Mouse (Mus musculus) heart, postnatal 14 days (tissue): Measurements from ENCODE around the gene Hgf. TPM values are rescaled to one million over a fixed set of nuclear protein-coding genes. Genes with fewer than 3 reads are reported as not detected.

Experiments
- DNase-seq, 2 experiments: peaks; one replicate each; pipeline ENCODE4 v3.0.0; 2021 to 2022
- intact Hi-C: fragments of 180-260 bp; cut with DNase I; formaldehyde crosslinking; loops from one replicate; pipeline ENCODE4 v1.15.1; 2025
- long read RNA-seq, 2 experiments: library from polyadenylated mRNA; stranded (forward); transcript quantifications; one replicate each; pipeline ENCODE4 v2.0.0; 2021
- total RNA-seq, 2 experiments: library from RNA; stranded (reverse); gene quantifications; 2 replicates each; pipeline ENCODE4 v1.2.3; 2021

Hgf gene
- under 1 TPM; 0.61 to 0.84 TPM for total RNA-seq
- long read RNA-seq, experiment 1, result 0 reads
- long read RNA-seq, experiment 2, result 0 reads

GRCm38 (mm10) chr5:16553304-16554047, at the start of gene Hgf:
Gene Hgf (plus strand): TSS chr5:16553495.
- intact Hi-C loops, result no loop called here
- peak; percentile 44 to 61 for DNase-seq

- intact Hi-C loops, result no loop called here
Measured at GRCm38 (mm10) chr5:16506702-16507350, 46.5 kb upstream of the Hgf start.

GRCm38 (mm10) chr5:16531619-16532277, 21.5 kb upstream of the Hgf start:
- intact Hi-C loops, result no loop called here
- no peak for DNase-seq

More at GRCm38 (mm10) chr5:16506702-16507350, 46.5 kb upstream of the Hgf start:
- DNase-seq, result no peak

- intact Hi-C loops, result no loop called here
- DNase-seq, result no peak
Measured at GRCm38 (mm10) chr5:16538067-16538466, 15.2 kb upstream of the Hgf start.

GRCm38 (mm10) chr5:16541561-16542116, 11.7 kb upstream of the Hgf start:
- DNase-seq, result no peak
- intact Hi-C loops, result no loop called here

GRCm38 (mm10) chr5:16547490-16547889, 5.8 kb upstream of the Hgf start:
- no peak for DNase-seq
- intact Hi-C loops, result no loop called here

GRCm38 (mm10) chr5:16552647-16553046, 648 bp upstream of the Hgf start:
- intact Hi-C loops, result no loop called here
- DNase-seq, result no peak

GRCm38 (mm10) chr5:16560247-16560646, 7.0 kb downstream of the Hgf start:
- no peak for DNase-seq
- intact Hi-C loops, result no loop called here

- intact Hi-C loops, result no loop called here
Measured at GRCm38 (mm10) chr5:16568997-16569396, 15.7 kb downstream of the Hgf start.

GRCm38 (mm10) chr5:16577882-16578742, 24.8 kb downstream of the Hgf start:
- no peak for DNase-seq
- intact Hi-C loops, result loop anchor here (10.0 kb wide), 1 partner anchor 57 kb away; no protein-coding TSS in a partner anchor

More at GRCm38 (mm10) chr5:16568997-16569396, 15.7 kb downstream of the Hgf start:
- no peak for DNase-seq

- intact Hi-C loops, result no loop called here
- DNase-seq, result no peak
Measured at GRCm38 (mm10) chr5:16595699-16596098, 42.4 kb downstream of the Hgf start.

- intact Hi-C loops, result no loop called here
- DNase-seq, result no peak
Measured at GRCm38 (mm10) chr5:16597996-16598395, 44.7 kb downstream of the Hgf start.

GRCm38 (mm10) chr5:16601463-16601862, 48.2 kb downstream of the Hgf start:
- intact Hi-C loops, result no loop called here

GRCm38 (mm10) chr5:16632996-16633395, 79.7 kb downstream of the Hgf start:
- DNase-seq, result no peak
- intact Hi-C loops, result loop anchor here (10.0 kb wide), 1 partner anchor 58 kb away; no protein-coding TSS in a partner anchor

More at GRCm38 (mm10) chr5:16601463-16601862, 48.2 kb downstream of the Hgf start:
- no peak for DNase-seq

GRCm38 (mm10) chr5:16646417-16646816, 93.1 kb downstream of the Hgf start:
- no peak for DNase-seq
- intact Hi-C loops, result no loop called here

GRCm38 (mm10) chr5:16647701-16648100, 94.4 kb downstream of the Hgf start:
- intact Hi-C loops, result no loop called here
- DNase-seq, result no peak

GRCm38 (mm10) chr5:16650240-16650639, 96.9 kb downstream of the Hgf start:
- intact Hi-C loops, result no loop called here
- no peak for DNase-seq

GRCm38 (mm10) chr5:16654022-16654421, 100.7 kb downstream of the Hgf start:
- no peak for DNase-seq
- intact Hi-C loops, result no loop called here
